Mouse (Mus musculus): ENCODE measurements around the gene Myh11.
A peak's percentile ranks its signal among the peaks of the same experiment; 100 is the strongest.

The Myh11 gene

DNA sequence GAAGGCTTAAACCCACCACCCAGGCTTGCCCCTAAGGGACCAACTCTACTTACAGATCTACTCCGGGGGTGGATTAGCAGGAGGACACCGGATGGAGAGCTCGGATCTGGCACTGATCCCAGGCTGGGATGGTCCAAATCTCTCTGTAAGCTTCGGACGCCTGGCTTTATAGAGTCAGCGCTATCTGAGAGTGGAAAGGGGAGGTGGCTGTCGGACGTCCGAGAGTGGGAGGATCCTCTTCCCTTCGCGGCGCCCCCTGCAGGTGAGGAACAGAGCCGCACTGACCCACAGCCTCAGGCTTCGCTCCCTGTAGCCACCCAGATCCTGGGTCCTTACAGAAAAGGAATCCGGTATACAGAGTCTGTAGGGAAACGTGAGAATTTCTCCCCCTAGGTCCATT, at the start of gene Myh11:
Gene Myh11, minus strand, starts transcription at position 150 of the 400 bp plus-strand sequence.
- peak in 1 of 2 experiments; percentile 24 for DNase-seq (ENCODE audit: low spot score in 2 of 2)

DNA sequence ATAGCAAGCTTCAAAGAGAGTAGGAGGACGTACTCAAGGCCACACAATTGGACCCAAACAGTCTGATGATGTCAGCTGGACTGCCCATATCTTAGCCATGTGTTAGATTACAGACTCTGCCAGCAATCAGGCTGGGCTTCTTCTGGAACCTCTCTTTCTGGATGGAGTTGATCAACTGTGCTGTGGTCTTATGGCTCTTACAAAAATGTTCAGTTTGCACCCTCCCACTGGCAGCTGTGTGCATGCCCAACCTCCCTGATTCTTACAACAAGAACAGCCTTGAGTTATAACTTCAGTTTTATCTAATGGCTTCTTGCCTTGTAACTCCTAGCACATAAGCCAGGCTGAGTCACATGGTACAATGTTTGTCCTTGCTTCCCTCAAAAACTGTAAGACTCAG, 37.0 kb upstream of the Myh11 start:
- DNase-seq (ENCODE audit: low spot score in 2 of 2): no peak

DNA sequence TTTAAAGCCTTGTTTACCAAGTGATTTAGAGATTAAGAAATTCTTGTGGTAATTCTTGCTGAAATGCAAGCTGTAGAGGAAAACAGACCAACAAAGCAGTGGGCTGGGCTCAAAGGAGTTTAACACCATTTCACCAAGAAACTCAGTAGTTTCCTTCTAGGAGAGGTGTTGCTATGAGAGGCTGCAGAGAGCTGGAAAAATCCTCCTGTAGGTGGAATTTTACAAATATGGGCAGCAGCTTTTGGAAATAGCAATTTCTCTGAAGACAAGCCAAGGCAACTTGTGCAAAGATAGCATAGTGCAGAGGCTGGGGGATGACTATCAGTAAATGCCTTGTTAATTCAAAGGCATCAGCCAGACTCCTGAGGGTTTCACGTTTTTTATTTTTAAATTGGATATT, 29.3 kb upstream of the Myh11 start:
- DNase-seq (ENCODE audit: low spot score in 2 of 2): no peak

DNA sequence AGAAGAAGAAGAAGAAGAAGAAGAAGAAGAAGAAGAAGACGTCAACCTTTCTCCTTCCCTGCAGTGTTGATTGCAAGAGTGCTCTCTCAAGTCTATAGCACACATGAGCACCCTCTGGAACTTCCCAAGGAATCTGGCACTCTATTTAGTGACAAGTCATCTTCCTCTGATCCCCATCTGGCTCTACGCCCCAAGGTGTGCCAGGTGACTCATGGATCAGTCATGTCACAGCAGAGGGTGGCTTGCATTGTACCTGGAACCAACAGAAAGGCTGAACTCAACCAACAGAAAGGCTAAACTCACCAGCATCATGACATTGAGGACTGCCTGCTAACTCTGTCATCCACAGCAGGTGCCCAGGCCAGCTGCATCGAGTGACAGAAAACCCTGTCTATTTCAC, 28.5 kb upstream of the Myh11 start:
- no peak for DNase-seq (ENCODE audit: low spot score in 2 of 2)

DNA sequence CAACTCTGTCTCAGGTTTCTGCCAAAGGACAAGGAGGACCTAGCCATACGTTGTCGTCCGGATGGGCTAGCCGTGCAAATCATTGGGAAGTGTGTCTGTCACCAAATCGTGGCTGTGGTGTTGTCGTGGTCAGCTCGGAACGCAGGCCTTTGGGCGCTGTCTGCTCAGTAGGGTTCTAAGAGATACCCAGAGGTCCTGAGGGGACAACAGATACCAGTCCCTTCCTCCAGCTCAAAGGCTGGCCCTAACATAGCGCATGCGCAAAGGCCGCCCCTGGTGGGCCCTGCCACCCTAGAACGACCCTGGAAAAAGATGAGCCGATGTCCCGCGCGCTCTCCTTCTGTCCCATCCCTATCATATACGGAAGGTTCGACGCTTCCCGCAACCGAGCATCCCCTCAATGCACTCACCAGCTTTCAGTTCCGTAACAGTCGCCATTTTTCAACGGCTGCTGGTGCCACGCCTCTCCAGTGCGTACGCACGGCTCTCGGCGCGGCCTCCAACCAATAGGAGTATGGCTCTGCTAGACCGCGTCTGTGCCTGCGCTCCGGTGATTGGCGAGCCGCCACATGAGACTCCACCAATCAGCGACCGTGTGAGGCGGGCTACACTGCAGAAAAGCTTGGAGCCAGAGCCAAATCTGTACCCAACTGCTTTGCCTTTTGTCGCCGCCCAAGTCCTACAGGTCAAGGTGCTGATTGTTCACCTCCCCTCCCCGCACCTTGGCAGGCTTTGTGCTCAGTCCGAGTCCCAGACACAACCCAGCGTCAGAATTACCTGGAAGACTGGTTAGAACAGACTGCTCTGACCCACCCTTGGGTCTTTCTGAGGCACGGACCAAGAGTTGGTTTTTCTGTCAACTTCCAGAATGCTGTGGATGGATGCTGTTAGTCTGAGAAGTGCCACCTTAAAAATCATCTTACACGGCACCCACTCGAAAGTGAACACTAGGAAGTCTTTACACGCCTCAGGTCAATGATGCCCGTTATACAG, 26.0 kb upstream of the Myh11 start, which contains the start of gene Fopnl:
Gene Fopnl, minus strand, starts transcription at position 522 of the 993 bp plus-strand sequence.
- DNase-seq (ENCODE audit: low spot score in 2 of 2): peak; percentile 96 to 98

DNA sequence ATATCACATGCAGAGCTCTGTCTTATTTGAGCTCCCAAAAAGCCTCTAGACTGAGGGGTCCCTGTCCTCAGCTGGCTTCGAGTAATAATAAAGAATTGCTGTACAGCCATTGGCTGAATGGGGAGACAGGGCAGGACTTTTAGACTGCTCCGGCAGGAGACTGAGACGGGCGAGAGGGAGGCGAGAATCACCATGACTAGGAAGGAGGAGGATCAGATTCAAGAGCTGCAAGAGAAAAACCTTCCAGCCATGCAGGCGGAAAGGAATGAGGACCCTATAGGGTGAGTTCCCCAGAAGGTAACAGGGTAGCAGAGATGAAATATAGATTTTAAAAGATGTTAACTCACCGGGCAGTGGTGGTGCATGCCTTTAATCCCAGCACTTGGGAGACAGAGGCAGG, 21.7 kb upstream of the Myh11 start:
- DNase-seq (ENCODE audit: low spot score in 2 of 2): no peak

DNA sequence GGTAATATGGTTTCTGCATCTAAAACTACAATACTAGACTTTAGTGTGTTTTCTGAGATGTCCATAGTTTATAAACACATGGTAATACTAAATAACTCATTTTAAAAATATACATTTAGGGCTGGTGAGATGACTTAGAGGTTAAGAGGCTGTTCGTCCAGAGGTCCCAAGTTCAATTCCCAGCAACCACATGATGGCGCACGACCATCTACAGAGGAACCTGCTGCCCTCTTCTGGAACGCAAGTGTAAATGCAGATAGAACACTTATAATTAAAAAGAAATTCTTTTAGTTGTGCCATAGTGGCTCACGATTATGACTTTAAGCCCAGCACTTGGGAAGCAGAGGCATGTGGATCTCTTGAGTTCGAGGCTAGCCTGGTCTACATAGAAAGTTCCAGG, 20.2 kb upstream of the Myh11 start:
- no peak for DNase-seq (ENCODE audit: low spot score in 2 of 2)

DNA sequence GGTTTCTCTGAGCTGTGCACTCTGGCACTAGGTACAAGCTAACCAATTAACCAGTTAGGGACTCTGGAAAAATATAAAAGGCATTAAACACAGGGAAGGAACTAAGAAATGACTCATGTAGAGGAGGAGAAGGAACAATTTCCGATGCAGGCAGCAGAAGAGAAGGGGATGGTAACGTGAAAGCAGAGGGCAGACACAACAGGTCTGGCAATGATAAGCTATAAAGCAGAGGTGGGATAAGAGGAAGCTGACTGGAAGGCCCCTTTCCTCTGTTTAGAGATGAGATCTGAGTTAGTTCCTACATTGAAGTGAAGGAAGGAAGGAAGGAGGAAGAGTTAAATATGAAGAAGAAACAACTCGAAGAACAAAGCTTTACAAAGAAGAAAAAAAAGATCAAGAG, 18.7 kb upstream of the Myh11 start:
- DNase-seq (ENCODE audit: low spot score in 2 of 2): no peak

DNA sequence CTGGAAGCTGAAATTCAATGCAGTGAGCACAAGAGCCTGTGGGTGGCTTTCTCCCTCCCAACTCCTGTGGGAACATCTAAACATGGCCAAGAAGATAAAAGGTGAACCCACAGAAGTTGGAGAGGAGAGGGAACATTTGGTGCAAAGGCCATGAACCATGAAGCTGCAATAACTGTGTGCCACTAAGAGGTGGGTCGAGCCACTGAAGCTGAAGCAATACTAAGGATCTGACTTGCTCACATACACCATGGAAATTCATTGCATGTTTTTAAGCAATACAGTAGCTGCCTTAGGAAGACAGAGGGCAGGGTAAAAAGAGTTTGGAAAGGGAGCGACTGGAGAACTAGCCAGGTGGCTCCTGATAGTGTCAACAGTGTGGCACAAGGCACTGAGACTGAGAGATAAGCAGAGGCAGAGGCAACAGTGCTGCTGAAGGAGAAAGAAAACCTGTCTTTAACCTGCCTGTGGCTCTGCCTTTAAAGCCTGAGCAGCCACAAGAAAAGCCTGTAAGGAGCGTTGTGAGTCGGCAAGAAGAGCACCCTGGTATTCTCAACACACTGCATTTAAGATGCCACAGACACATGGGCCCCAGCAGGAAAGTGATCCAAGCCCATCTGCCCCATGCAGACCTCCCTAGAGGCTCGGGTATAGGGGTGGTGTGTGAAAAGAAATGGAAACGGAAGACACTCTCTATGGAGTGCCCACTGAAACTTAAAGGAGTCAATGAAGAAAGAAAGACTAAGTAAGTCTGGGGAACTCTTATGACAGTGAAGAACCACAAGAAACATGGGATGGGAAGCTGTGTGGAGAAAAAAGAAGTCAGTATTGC, 17.3 kb upstream of the Myh11 start:
- no peak for DNase-seq (ENCODE audit: low spot score in 2 of 2)

DNA sequence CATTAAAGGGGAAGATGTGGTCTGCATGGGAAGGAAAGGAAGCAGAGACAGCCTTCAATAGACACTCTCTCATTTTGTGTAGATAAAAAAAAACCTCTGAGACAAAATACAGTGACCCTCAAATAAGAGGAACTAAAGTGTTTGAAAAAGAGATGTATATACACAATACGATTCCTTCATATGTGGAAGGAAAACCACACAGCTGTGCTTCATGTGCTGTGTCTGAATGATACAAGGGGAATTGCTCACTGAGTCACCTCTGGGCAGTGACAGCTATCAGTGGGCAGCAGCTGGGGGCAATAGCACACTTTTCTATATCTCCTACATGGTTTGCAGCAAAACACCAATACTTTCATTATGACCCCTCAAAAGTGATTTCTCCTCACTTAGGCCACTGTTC, 16.2 kb upstream of the Myh11 start:
- DNase-seq (ENCODE audit: low spot score in 2 of 2): no peak

DNA sequence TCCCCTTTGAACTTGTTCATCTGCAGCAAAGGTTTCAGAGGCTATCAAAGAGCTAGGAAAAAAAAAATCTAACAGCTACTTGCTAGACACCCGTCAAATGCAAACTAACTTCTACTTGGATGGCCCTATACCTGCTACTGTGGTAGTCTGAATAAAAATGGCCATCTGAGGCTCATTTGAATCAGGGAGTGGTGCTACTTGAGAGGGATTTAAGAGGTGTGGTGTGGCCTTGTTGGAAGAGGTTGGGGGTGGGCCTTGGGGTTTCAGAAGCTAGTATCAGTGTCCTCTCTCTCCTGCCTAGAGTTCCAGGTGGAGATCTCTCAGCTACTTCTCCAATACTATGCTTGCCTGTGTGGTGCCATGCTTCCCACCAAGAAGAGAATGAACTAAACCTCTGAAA, 15.3 kb upstream of the Myh11 start:
- DNase-seq (ENCODE audit: low spot score in 2 of 2): no peak

DNA sequence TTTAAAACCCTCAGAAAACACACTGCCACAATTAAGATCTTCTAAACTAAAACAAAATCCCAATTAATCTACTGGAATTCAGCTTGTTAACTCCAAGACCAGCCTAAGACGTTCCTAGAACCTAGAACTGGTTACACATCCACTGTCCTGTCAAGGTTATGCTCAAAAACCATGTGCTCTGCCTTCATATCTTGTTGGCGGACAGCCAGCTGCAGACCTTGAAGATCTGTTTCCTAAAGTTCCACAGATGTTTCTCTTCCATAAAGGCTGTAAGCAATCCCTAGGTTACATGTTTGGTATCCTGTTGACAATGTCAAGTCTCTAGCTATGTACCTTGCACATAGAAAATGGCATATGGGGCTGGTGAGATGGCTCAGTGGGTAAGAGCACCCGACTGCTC, 13.6 kb upstream of the Myh11 start:
- no peak for DNase-seq (ENCODE audit: low spot score in 2 of 2)

DNA sequence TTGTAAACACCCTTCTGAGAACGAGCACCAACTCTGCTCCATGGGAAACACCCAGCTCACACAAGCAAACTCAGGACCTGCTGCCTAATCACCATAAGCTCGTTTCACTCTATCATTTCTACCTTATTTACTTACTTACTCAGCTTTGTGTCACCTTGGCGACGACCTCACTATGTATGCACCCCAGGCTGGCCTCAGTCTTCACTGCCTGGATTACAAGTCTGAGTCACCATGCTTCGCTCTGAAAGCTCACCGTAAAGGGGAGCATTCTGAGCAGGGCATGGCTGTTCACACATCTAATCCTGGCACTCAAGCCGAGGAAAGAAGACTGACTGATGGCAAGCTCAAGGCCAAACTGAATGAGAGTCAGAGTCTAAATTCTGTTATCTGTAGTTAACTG, 12.5 kb upstream of the Myh11 start:
- no peak for DNase-seq (ENCODE audit: low spot score in 2 of 2)

DNA sequence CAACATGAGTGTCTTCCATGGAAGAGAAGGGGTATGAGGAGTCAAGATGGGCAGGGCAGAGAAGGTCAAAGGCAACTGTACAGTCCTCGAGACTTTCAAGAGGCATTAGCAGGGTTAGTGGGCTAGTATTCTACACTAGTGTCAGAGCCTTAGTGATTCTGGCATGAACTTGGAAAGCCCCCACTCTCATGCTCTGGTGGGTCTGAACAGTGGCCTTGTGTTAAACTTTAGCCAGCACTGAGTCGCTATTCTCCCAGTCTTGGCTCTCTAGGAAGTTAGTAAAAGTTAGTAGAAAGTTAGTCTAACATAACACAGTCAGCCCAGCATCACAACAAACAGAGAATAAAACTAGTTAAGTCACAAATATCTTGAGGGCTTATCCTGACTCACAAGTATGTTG, 12.0 kb upstream of the Myh11 start:
- DNase-seq (ENCODE audit: low spot score in 2 of 2): no peak

DNA sequence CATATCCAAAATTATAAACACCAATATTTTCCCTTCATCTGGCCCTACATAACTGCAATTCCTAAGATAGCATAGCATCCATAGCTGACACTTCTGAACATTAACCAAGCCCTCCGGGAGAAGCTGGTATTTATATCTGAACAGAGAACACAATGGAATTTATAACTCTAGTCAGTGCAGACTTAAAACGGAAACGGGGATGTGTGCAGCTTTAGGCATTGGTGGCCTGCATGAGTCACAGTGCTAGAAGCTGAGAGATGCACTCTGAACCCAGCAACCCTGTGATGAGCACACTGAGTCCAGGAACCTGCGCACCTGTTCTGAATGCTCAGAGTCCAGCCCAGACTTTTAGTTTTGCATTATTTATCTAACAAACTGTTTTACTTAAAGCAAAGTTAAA, 7.3 kb upstream of the Myh11 start:
- DNase-seq (ENCODE audit: low spot score in 2 of 2): no peak

DNA sequence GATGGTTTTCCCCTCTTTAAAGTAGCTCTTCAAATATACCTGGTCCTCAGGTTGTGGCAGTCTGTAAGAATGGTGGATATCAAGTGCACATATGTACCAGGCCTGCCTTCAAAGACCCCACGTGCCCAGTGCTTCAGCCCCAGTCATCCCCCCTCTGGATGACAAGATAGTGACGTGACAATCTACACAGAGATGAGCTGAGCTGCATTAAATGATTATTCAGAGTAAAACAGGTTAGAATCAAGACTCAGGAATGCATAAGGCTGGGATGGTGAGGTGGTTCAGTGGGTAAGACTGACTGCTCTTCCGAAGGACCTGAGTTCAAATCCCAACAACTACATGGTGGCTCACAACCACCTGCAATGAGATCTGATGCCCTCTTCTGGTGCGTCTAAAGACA, 6.6 kb upstream of the Myh11 start:
- no peak for DNase-seq (ENCODE audit: low spot score in 2 of 2)

DNA sequence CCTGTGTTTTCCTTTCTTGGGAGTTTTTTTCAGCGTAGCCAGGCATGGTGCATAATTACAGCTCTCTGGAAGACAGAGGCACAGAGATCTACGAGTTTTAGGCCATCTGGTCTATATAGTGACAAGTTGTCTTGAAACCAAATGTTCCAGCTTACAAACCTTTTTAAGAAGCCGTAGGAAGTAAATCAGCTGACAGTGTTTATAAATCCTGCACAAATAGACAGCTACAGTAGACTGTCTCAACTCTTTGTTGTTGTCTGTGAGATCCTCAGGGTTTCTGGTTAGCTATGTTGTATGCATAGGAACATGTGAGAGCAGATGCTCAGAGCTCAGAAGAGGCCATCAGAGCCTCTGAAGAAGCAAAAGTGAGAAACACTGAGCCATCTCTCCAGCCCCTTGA, 6.0 kb upstream of the Myh11 start:
- DNase-seq (ENCODE audit: low spot score in 2 of 2): no peak

DNA sequence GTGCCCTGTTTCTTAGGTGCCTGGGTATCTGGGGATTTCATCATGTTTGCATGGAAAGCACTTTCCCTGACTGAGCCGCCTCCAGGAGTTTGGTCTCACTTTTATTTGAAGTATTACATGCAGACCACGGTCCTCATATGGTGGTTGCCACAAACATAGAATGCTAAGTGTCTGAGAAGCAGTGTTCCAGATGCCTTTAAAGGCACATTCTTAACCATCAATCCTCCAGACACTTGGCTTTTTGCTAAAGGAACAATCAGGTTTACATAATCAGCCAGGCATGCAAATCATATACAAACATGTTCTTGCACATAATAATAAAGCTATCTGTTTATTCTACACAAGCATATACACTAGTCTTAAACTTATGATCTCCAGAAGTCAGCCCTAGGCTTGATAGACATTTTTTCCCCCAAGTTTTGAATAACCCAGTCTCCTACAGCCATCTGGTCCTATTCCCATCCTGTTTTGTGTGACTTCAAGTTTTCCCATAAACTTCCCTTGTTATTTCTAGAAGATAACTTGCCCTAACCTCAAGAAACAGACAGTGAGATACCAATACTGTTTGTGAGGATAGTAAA, 5.5 kb upstream of the Myh11 start:
- no peak for DNase-seq (ENCODE audit: low spot score in 2 of 2)

DNA sequence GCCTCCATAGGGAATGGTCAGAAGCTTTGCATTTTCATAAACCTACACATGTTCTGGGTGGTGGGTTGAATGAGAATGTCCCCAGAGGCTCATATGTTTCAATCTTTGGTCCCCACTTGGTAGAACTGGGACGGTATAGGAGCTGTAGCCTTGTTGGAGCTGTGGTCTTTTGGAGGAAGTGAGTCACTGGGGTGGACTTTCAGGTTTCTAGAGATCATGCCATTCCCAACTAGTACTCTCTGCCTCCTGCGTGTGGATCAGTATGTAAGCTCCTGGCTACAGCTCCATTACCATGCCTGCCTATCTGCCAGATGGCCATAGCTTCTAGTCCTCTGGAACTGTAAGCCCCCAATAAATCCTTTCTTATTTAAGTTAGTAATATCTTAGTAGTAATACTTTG, 4.1 kb upstream of the Myh11 start:
- no peak for DNase-seq (ENCODE audit: low spot score in 2 of 2)

DNA sequence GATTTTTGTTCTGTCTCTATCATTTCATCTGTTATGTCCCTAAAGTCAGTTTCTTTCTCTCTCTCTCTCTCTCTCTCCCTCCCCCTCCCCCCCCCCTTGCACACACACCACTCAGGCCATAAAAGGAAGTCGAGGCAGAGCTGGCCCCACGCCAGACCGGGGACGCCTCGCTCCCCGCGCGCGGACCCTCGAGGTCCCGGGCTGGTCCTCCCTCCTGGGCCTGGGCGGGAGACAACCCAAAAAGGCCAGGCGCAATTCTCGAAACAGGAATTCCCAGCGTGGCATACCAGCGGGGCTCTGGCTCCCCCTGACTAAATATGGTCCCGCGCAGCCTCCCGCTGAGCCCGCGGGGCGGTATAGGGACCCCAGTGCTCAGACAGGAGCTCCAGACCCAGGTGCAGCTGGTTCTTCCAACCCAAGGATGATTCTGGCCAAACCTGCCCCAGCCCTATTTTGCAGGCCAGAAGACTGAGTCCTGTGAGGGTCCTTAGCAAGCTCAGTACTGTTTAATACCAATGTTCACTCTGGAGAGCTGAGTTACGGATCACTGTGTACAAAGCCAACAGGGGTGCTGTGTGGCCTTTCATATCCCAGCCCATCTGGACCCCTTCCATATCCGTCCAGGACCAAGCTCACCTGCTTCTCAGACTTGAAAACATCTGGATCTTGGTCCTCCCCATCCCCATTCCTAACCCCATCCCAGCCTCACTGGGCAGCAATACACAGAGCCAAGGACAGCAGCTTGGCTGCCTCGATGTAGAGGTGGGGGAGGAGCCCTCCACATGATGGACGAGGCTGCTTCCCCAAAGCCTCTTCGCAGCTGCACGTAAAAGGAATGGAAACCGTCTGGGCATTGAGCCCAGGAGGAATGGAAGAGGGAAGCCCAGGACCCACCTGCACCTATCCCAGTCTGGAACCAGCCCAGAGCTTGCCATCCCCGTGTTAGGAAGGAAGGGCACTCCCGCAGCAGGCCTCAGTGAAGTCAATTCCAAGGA, 1.3 kb upstream of the Myh11 start:
- no peak for DNase-seq (ENCODE audit: low spot score in 2 of 2)

DNA sequence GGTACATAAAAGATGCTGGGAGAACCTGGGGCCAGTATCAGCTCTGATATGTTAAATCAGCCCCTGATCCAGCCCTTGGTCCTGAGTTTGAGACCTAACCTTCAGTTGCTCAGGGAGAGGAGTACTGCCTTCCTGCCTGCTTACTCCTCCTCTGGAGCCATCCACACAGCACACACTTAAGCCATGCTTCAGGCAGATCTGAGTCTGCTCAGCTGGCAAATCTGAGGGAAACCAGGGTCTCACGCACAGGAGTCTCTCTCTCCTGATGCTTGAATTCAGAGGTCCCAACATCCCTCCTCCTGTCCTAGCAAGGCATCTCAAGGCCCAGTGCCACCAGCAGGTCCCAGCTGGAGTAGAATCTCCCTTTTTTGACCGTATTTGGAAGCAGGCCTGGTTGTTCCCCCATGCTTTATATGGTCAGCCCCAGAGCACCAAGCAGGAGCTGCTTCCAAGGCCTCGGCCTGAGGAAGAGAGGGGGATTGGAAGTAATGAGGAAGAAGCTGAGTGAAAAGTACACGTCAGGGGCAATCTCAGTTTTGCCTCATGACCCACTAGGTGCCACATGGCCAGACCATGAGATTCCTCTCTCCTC, 18.7 kb downstream of the Myh11 start:
- no peak for DNase-seq (ENCODE audit: low spot score in 2 of 2)

Data from frontal cortex, postnatal 14 days (tissue).